Mouse (Mus musculus) hindbrain, embryonic 13.5 days (tissue): Measurements from ENCODE around the gene Rai14. TPM values are rescaled to one million over a fixed set of nuclear protein-coding genes. Genes with fewer than 3 reads are reported as not detected.

Experiments
- ATAC-seq: fragments of 200-750 bp; cut with Nextera tagmentation; 2 replicates; pipeline ENCODE4 v1.8.0; 2017; ENCODE audit warnings: moderate TSS enrichment; ENCODE audit not compliant: low FRiP score
- H3K27ac ChIP-seq: fragments of 300-500 bp; sonication (generic); 2 replicates; pipeline ENCODE4 v1.5.1; 2015; ENCODE audit warnings: inconsistent platforms, mild to moderate bottlenecking, moderate library complexity
- H3K27me3 ChIP-seq: fragments of 300-500 bp; sonication (generic); 2 replicates; pipeline ENCODE4 v1.6.1; 2015; ENCODE audit warnings: mild to moderate bottlenecking, inconsistent platforms
- H3K36me3 ChIP-seq: fragments of 300-500 bp; sonication (generic); 2 replicates; pipeline ENCODE4 v1.6.1; 2015; ENCODE audit warnings: mild to moderate bottlenecking, inconsistent platforms
- H3K4me1 ChIP-seq: fragments of 300-500 bp; sonication (generic); replicated peaks from 2 replicates; pipeline ENCODE4 v1.6.1; 2015; ENCODE audit warnings: inconsistent platforms
- H3K4me2 ChIP-seq: fragments of 300-500 bp; sonication (generic); 2 replicates; pipeline ENCODE4 v1.6.1; 2015; ENCODE audit warnings: inconsistent platforms, mild to moderate bottlenecking, moderate library complexity
- H3K4me3 ChIP-seq: fragments of 300-500 bp; sonication (generic); 2 replicates; pipeline ENCODE4 v1.5.1; 2015; ENCODE audit warnings: mild to moderate bottlenecking, inconsistent platforms
- H3K9ac ChIP-seq: fragments of 300-500 bp; sonication (generic); 2 replicates; pipeline ENCODE4 v1.6.1; 2015; ENCODE audit warnings: mild to moderate bottlenecking, inconsistent platforms
- H3K9me3 ChIP-seq: fragments of 300-500 bp; sonication (generic); 2 replicates; pipeline ENCODE4 v1.6.1; 2016; ENCODE audit warnings: inconsistent platforms
- WGBS: fragments of 180-500 bp; shearing (Covaris S2); methylation state at CpG from one replicate; pipeline ENCODE4 v1.1.7; 2015; 5-methylcytosine and 5-hydroxymethylcytosine counted together
- polyA plus RNA-seq: library from polyadenylated mRNA; unstranded; fragments of >200 nt; fragmentation: Nextera tagmentation; extraction: Ambion mirVana; gene quantifications from 2 replicates; pipeline ENCODE4 v1.2.1, GENCODE M21; 2015

Gene Rai14
- polyA plus RNA-seq, 1 experiment from 2014 or later = 19.1 TPM

GRCm38 (mm10) chr15:10658803-10659202 is 55.6 kb downstream of the Rai14 start:
- no peaks in the 10 kb centered on the region for H3K9me3 ChIP-seq
- H3K27ac ChIP-seq = no peak overlapping the region
- WGBS = 97% methylated on average over 2 of the region's 2 CpGs
- H3K4me1 ChIP-seq = peaks cover 18% of the 10 kb centered on the region
- no peak overlapping the region for H3K9ac ChIP-seq
- no peak overlapping the region for H3K4me3 ChIP-seq
- H3K27me3 ChIP-seq = no peaks in the 10 kb centered on the region
- no peak for ATAC-seq
- H3K4me2 ChIP-seq = no peak overlapping the region
- H3K36me3 ChIP-seq = no peaks in the 10 kb centered on the region

- Histone ChIP-seq H3K27ac (peak overlapping the region; percentile 40; the same call in 1 of the 2 replicates), H3K27me3 (no peaks in the 10 kb centered on the region), H3K4me1 (peaks cover 7% of the 10 kb centered on the region), H3K4me2 (no peak overlapping the region), H3K36me3 (no peaks in the 10 kb centered on the region), H3K9ac (no peak overlapping the region), H3K4me3 (no peak overlapping the region), H3K9me3 (no peaks in the 10 kb centered on the region)
- 59% methylated on average over 5 of the region's 5 CpGs for WGBS
- ATAC-seq = no peak
Observed at GRCm38 (mm10) chr15:10656146-10656545, 58.3 kb downstream of the Rai14 start.

- no peaks in the 10 kb centered on the region for H3K27me3 ChIP-seq
- no peak overlapping the region for H3K4me3 ChIP-seq
- H3K9ac ChIP-seq = no peak overlapping the region
- peaks cover 7% of the 10 kb centered on the region for H3K4me1 ChIP-seq
- no peaks in the 10 kb centered on the region for H3K36me3 ChIP-seq
- WGBS = 19% methylated on average over 8 of the region's 8 CpGs
- peak overlapping the region; percentile 2; the same call in 1 of the 2 replicates for H3K27ac ChIP-seq
- H3K4me2 ChIP-seq = no peak overlapping the region
- H3K9me3 ChIP-seq = no peaks in the 10 kb centered on the region
- peak; percentile 87 for ATAC-seq
Observed at GRCm38 (mm10) chr15:10655151-10655905, 59.1 kb downstream of the Rai14 start.

GRCm38 (mm10) chr15:10654696-10655095 is 59.7 kb downstream of the Rai14 start:
- 0 out of 2 replicates have a peak, but pooled peaks have one; percentile 3 for ATAC-seq
- WGBS = 62% methylated on average over 1 of the region's 1 CpGs

GRCm38 (mm10) chr15:10652931-10653475 is 61.4 kb downstream of the Rai14 start:
- 91% methylated on average over 2 of the region's 2 CpGs for WGBS

More at GRCm38 (mm10) chr15:10654696-10655095, 59.7 kb downstream of the Rai14 start:
- no peaks in the 10 kb centered on the region for H3K27me3 ChIP-seq
- no peak overlapping the region for H3K4me3 ChIP-seq
- no peak overlapping the region for H3K27ac ChIP-seq
- H3K9me3 ChIP-seq = no peaks in the 10 kb centered on the region
- H3K9ac ChIP-seq = no peak overlapping the region
- H3K4me1 ChIP-seq = peaks cover 7% of the 10 kb centered on the region
- H3K36me3 ChIP-seq = no peaks in the 10 kb centered on the region
- no peak overlapping the region for H3K4me2 ChIP-seq

GRCm38 (mm10) chr15:10648372-10649109 is 65.9 kb downstream of the Rai14 start:
- peak; percentile 76 for ATAC-seq
- Histone ChIP-seq H3K4me3 (no peak overlapping the region), H3K27me3 (no peaks in the 10 kb centered on the region), H3K9me3 (no peaks in the 10 kb centered on the region), H3K4me2 (no peak overlapping the region), H3K4me1 (peaks cover 26% of the 10 kb centered on the region), H3K27ac (peak overlapping the region; percentile 35; the same call in 1 of the 2 replicates), H3K36me3 (no peaks in the 10 kb centered on the region), H3K9ac (no peak overlapping the region)
- WGBS = 7% methylated on average over 6 of the region's 6 CpGs

More at GRCm38 (mm10) chr15:10652931-10653475, 61.4 kb downstream of the Rai14 start:
- no peaks in the 10 kb centered on the region for H3K9me3 ChIP-seq
- no peaks in the 10 kb centered on the region for H3K27me3 ChIP-seq
- H3K4me1 ChIP-seq = peaks cover 16% of the 10 kb centered on the region
- ATAC-seq = no peak
- no peak overlapping the region for H3K4me3 ChIP-seq
- H3K27ac ChIP-seq = no peak overlapping the region
- no peak overlapping the region for H3K4me2 ChIP-seq
- no peaks in the 10 kb centered on the region for H3K36me3 ChIP-seq
- H3K9ac ChIP-seq = no peak overlapping the region

- Histone ChIP-seq H3K4me3 (no peak overlapping the region), H3K9ac (no peak overlapping the region), H3K27ac (no peak overlapping the region), H3K4me1 (peaks cover 30% of the 10 kb centered on the region), H3K36me3 (no peaks in the 10 kb centered on the region), H3K9me3 (no peaks in the 10 kb centered on the region), H3K27me3 (no peaks in the 10 kb centered on the region), H3K4me2 (no peak overlapping the region)
- ATAC-seq = no peak
- WGBS = 65% methylated on average over 5 of the region's 5 CpGs
Observed at GRCm38 (mm10) chr15:10646297-10646696, 68.1 kb downstream of the Rai14 start.

GRCm38 (mm10) chr15:10645101-10645500 is 69.3 kb downstream of the Rai14 start:
- H3K9me3 ChIP-seq = no peaks in the 10 kb centered on the region
- H3K27me3 ChIP-seq = no peaks in the 10 kb centered on the region
- no peaks in the 10 kb centered on the region for H3K36me3 ChIP-seq
- no peak overlapping the region for H3K4me3 ChIP-seq
- WGBS = 33% methylated on average over 8 of the region's 8 CpGs
- H3K9ac ChIP-seq = no peak overlapping the region
- H3K4me2 ChIP-seq = no peak overlapping the region
- H3K4me1 ChIP-seq = peaks cover 30% of the 10 kb centered on the region
- ATAC-seq = no peak
- H3K27ac ChIP-seq = no peak overlapping the region

- ATAC-seq = no peak
- Histone ChIP-seq H3K9me3 (no peaks in the 10 kb centered on the region), H3K4me1 (peaks cover 30% of the 10 kb centered on the region), H3K4me2 (no peak overlapping the region), H3K36me3 (no peaks in the 10 kb centered on the region), H3K4me3 (no peak overlapping the region), H3K9ac (no peak overlapping the region), H3K27me3 (no peaks in the 10 kb centered on the region), H3K27ac (no peak overlapping the region)
- 81% methylated on average over 3 of the region's 3 CpGs for WGBS
Observed at GRCm38 (mm10) chr15:10643819-10644218, 70.6 kb downstream of the Rai14 start.

GRCm38 (mm10) chr15:10643224-10643623 is 71.2 kb downstream of the Rai14 start:
- Histone ChIP-seq H3K4me2 (no peak overlapping the region), H3K27ac (no peak overlapping the region), H3K9me3 (no peaks in the 10 kb centered on the region), H3K4me3 (no peak overlapping the region), H3K27me3 (no peaks in the 10 kb centered on the region), H3K36me3 (no peaks in the 10 kb centered on the region), H3K4me1 (peaks cover 24% of the 10 kb centered on the region), H3K9ac (no peak overlapping the region)
- 34% methylated on average over 4 of the region's 4 CpGs for WGBS
- no peak for ATAC-seq

- Histone ChIP-seq H3K27ac (no peak overlapping the region), H3K36me3 (no peaks in the 10 kb centered on the region), H3K4me1 (peaks cover 16% of the 10 kb centered on the region), H3K9ac (no peak overlapping the region), H3K9me3 (no peaks in the 10 kb centered on the region), H3K27me3 (no peaks in the 10 kb centered on the region), H3K4me3 (no peak overlapping the region), H3K4me2 (no peak overlapping the region)
- no peak for ATAC-seq
- WGBS = 10% methylated on average over 5 of the region's 5 CpGs
Observed at GRCm38 (mm10) chr15:10642419-10642818, 72.0 kb downstream of the Rai14 start.

GRCm38 (mm10) chr15:10640721-10641120 is 73.7 kb downstream of the Rai14 start:
- H3K9me3 ChIP-seq = no peaks in the 10 kb centered on the region
- H3K36me3 ChIP-seq = no peaks in the 10 kb centered on the region
- H3K4me1 ChIP-seq = 0 out of 2 replicates have a peak, but pooled peaks cover 8% of the 10 kb centered on the region
- WGBS = 82% methylated on average over 3 of the region's 3 CpGs
- no peak overlapping the region for H3K4me3 ChIP-seq
- no peak overlapping the region for H3K9ac ChIP-seq
- H3K27me3 ChIP-seq = no peaks in the 10 kb centered on the region
- ATAC-seq = no peak
- H3K27ac ChIP-seq = no peak overlapping the region
- no peak overlapping the region for H3K4me2 ChIP-seq
